In genomic region chr4:109420138-109420795, GRCm38 (mm10) we compare ENCODE assay signal across 10 mouse cellular contexts. TPM values are rescaled to one million over a fixed set of nuclear protein-coding genes. Genes with fewer than 3 reads are reported as not detected.
DNase-seq lines count a peak whose midpoint lies in the region; ATAC-seq and TF ChIP-seq lines count a peak whose summit lies in the region.
"Had no signal": no experiment of that assay in that cellular context is flagged by ENCODE, and none has a peak within 500 bp of the region (broad histone marks: within the 10 kb centered on the region; RNA-seq: fewer than 3 reads in every experiment).

No protein-coding gene starts in this region.

- no peaks in the 10 kb centered on the region for H3K9me3 ChIP-seq in liver, embryonic 11.5 days (ENCODE audit: control insufficient read depth, low read length)
- H3K9me3 ChIP-seq: heart, embryonic 15.5 days had no signal

- H3K27me3 ChIP-seq in liver, embryonic 11.5 days (replicated peaks; ENCODE audit: control insufficient read depth, insufficient read depth, low read length): no peaks in the 10 kb centered on the region
- H3K27me3 ChIP-seq: heart, embryonic 15.5 days had no signal

- peak; percentile 15 for DNase-seq in CD4-positive, CD25-positive, alpha-beta regulatory T cell, adult 2 months (ENCODE audit: low read depth, low spot score)
- peak; percentile 35 for DNase-seq in lung, adult 2 months
- DNase-seq in lung, postnatal 4 days: no peak
- DNase-seq in liver, embryonic 11.5 days (ENCODE audit: low spot score): no peak
- DNase-seq in spleen, postnatal 4 days (ENCODE audit: low spot score in 2 of 2): peak; percentile 46 to 78
- DNase-seq in heart, adult 9 months (ENCODE audit: low spot score in 2 of 2): no peak
- DNase-seq in yolk sac, embryonic 10.5 days (ENCODE audit: low spot score): no peak
- DNase-seq: cerebellum, adult 2 months had no signal

- no peak overlapping the region for H3K4me3 ChIP-seq in lung, adult 2 months (replicated peaks; ENCODE audit: extremely low read depth, low read depth, low read length)
- no peak overlapping the region for H3K4me3 ChIP-seq in liver, embryonic 11.5 days (ENCODE audit: low read depth, low read length)
- H3K4me3 ChIP-seq: heart, embryonic 15.5 days had no signal

- TF ChIP-seq CTCF in lung, adult 2 months (IDR thresholded peaks at IDR 0.05; ENCODE audit: insufficient read depth, low read length): peak; percentile 33; the same call in 1 of the 2 replicates

- 71% methylated on average over 8 of the region's 8 CpGs for WGBS in lung, adult 2 months
- 72% methylated on average over 8 of the region's 8 CpGs for WGBS in liver, embryonic 11.5 days

- H3K4me2 ChIP-seq in liver, embryonic 11.5 days: no peak overlapping the region
- H3K4me2 ChIP-seq: heart, embryonic 15.5 days had no signal

- no peak overlapping the region for H3K9ac ChIP-seq in liver, embryonic 11.5 days (ENCODE audit: low read depth, low read length)
- H3K9ac ChIP-seq: heart, embryonic 15.5 days had no signal

- TF ChIP-seq POLR2A in lung, adult 2 months (IDR thresholded peaks at IDR 0.05; ENCODE audit: borderline replicate concordance, extremely low read depth, low read depth, low read length): no peak

- H3K4me1 ChIP-seq in lung, adult 2 months (ENCODE audit: control insufficient read depth, insufficient read depth, low read length): no peaks in the 10 kb centered on the region
- 0 out of 2 replicates have a peak, but pooled peaks cover 2% of the 10 kb centered on the region for H3K4me1 ChIP-seq in liver, embryonic 11.5 days (replicated peaks; ENCODE audit: control insufficient read depth, insufficient read depth, low read length)

- H3K27ac ChIP-seq in liver, embryonic 11.5 days (ENCODE audit: low read depth, low read length): no peak overlapping the region
- H3K27ac ChIP-seq: heart, embryonic 15.5 days had no signal

- ATAC-seq in CD4-positive, CD25-positive, alpha-beta regulatory T cell, adult 4 months: no peak
- ATAC-seq in liver, embryonic 11.5 days (replicated peaks; ENCODE audit: low FRiP score): peak; percentile 17; the same call in 1 of the 2 replicates

- no peaks in the 10 kb centered on the region for H3K36me3 ChIP-seq in liver, embryonic 11.5 days (ENCODE audit: control insufficient read depth, insufficient read depth, low read length)
- H3K36me3 ChIP-seq: heart, embryonic 15.5 days had no signal

RNA-seq across cellular contexts. Expression of gene Ttc39a, which starts 13.8 kb away (rescaled TPM):
- polyA plus RNA-seq in CD4-positive, CD25-positive, alpha-beta regulatory T cell, adult 4 months (2017; shearing (Covaris generic)): not detected
- polyA plus RNA-seq in lung, adult 2 months (2012; rRNA removed): 14.8 and 16.4 TPM in 2 replicates
- polyA plus RNA-seq in liver, embryonic 11.5 days (2014; fragmentation: Nextera tagmentation; extraction: Ambion mirVana): 10.9 and 12.0 TPM in 2 replicates

Comparison
In these comparisons a context has a peak if more than half of its experiments do, and no peak if none do; other contexts are left out.
1. DNase-seq: peak in CD4-positive, CD25-positive, alpha-beta regulatory T cell, adult 2 months (single experiment), lung, adult 2 months (single experiment) and spleen, postnatal 4 days (2 of 2); none in lung, postnatal 4 days (0 of 2), liver, embryonic 11.5 days (single experiment), heart, adult 9 months (0 of 2) and yolk sac, embryonic 10.5 days (single experiment).
2. RNA of gene Ttc39a, which starts 13.8 kb away (polyA plus RNA-seq): 14.8 to 16.4 TPM in lung, adult 2 months and 10.9 to 12.0 TPM in liver, embryonic 11.5 days; not detected in CD4-positive, CD25-positive, alpha-beta regulatory T cell, adult 4 months; every median in the first group is over 10 times any median in the second.